Mouse (Mus musculus): Measurements from ENCODE around the gene Tecpr2. TPM values are rescaled to one million over a fixed set of nuclear protein-coding genes. Genes with fewer than 3 reads are reported as not detected.

Gene Tecpr2
- polyA plus RNA-seq, 1 experiment from 2014 or later: 1.2 TPM

- 1% methylated on average over 42 of the region's 42 CpGs for WGBS
- Histone ChIP-seq H3K9ac (ENCODE audit: low read length) (peak overlapping the region; percentile 45), H3K9me3 (ENCODE audit: control insufficient read depth, low read length) (no peaks in the 10 kb centered on the region), H3K4me3 (ENCODE audit: low read depth, low read length) (peak overlapping the region; percentile 56), H3K4me1 (replicated peaks; ENCODE audit: control insufficient read depth, insufficient read depth) (no peaks in the 10 kb centered on the region; the same call in 1 of the 2 replicates), H3K36me3 (ENCODE audit: control insufficient read depth, insufficient read depth, low read length) (no peaks in the 10 kb centered on the region), H3K27me3 (ENCODE audit: control insufficient read depth, insufficient read depth, low read length) (no peaks in the 10 kb centered on the region), H3K27ac (replicated peaks) (peak overlapping the region; percentile 88), H3K4me2 (replicated peaks; ENCODE audit: low read depth) (peak overlapping the region; percentile 78)
- peak; percentile 37 for ATAC-seq (ENCODE audit: low FRiP score, low TSS enrichment)
- DNase-seq (ENCODE audit: low spot score): peak; percentile 50
- TF ChIP-seq CTCF (IDR thresholded peaks at IDR 0.05; ENCODE audit: low read depth): no peak
- no peak for TF ChIP-seq EP300 (optimal IDR thresholded peaks at IDR 0.05)
Measured at GRCm38 (mm10) chr12:110844227-110845130, 44.6 kb upstream of the Tecpr2 start.

DNA sequence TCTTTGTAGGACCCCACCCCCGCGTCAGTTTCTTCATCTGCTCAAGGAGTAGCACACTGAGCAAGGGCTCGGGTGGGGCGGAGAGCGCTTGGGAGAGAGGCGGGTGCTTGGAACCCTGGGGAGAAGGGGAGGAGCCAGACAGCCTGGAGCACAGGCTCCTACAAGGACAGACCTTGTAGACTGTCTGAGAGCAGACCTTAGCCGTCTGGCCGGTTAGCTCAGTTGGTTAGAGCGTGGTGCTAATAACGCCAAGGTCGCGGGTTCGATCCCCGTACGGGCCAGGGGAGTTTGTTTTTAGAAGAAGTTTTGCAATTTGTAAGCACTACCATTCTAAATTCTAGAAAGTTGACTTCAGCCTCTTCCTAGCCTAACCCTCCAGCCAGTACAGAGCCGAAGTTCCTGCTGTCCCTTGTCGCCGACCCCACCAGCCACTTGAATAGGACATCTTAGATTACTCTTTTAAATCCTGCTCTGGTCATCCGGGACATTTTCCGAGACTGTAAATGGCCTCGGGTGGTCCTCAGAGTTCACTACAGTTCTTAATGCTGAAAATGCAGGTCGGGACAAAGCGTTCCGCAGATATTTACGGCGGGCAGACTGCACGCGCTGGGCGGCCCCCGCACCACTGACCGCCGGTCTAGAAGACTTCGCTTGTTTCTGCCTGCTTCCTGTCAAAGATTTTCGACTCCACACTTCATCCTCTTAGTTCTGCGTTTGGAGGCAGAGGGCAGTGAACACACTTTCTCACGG, 43.8 kb upstream of the Tecpr2 start:
- ATAC-seq (ENCODE audit: low FRiP score, low TSS enrichment): peak; percentile 94

GRCm38 (mm10) chr12:110846191-110846765, 42.8 kb upstream of the Tecpr2 start:
- ATAC-seq (ENCODE audit: low FRiP score, low TSS enrichment) (no peak), DNase-seq (ENCODE audit: low spot score) (no peak)
- Histone ChIP-seq H3K9ac (ENCODE audit: low read length) (no peak overlapping the region; the same call in 1 of the 2 replicates), H3K36me3 (ENCODE audit: control insufficient read depth, insufficient read depth, low read length) (no peaks in the 10 kb centered on the region), H3K4me3 (ENCODE audit: low read depth, low read length) (peak overlapping the region; percentile 56), H3K27ac (replicated peaks) (no peak overlapping the region), H3K4me1 (replicated peaks; ENCODE audit: control insufficient read depth, insufficient read depth) (peaks cover 2% of the 10 kb centered on the region), H3K9me3 (ENCODE audit: control insufficient read depth, low read length) (no peaks in the 10 kb centered on the region), H3K4me2 (replicated peaks; ENCODE audit: low read depth) (peak overlapping the region; percentile 78), H3K27me3 (ENCODE audit: control insufficient read depth, insufficient read depth, low read length) (no peaks in the 10 kb centered on the region)
- WGBS: 74% methylated on average over 6 of the region's 6 CpGs
- no peak for TF ChIP-seq CTCF (IDR thresholded peaks at IDR 0.05; ENCODE audit: low read depth)
- no peak for TF ChIP-seq EP300 (optimal IDR thresholded peaks at IDR 0.05)

More for the DNA sequence above, 43.8 kb upstream of the Tecpr2 start:
- Histone ChIP-seq H3K4me1 (replicated peaks; ENCODE audit: control insufficient read depth, insufficient read depth) (peaks cover 2% of the 10 kb centered on the region; the same call in 1 of the 2 replicates), H3K4me2 (replicated peaks; ENCODE audit: low read depth) (peak overlapping the region; percentile 78), H3K36me3 (ENCODE audit: control insufficient read depth, insufficient read depth, low read length) (no peaks in the 10 kb centered on the region), H3K4me3 (ENCODE audit: low read depth, low read length) (peak overlapping the region; percentile 56), H3K27ac (replicated peaks) (peak overlapping the region; percentile 88), H3K9me3 (ENCODE audit: control insufficient read depth, low read length) (no peaks in the 10 kb centered on the region), H3K27me3 (ENCODE audit: control insufficient read depth, insufficient read depth, low read length) (no peaks in the 10 kb centered on the region), H3K9ac (ENCODE audit: low read length) (peak overlapping the region; percentile 65)
- DNase-seq (ENCODE audit: low spot score): peak; percentile 98
- TF ChIP-seq EP300 (optimal IDR thresholded peaks at IDR 0.05) (no peak), CTCF (IDR thresholded peaks at IDR 0.05; ENCODE audit: low read depth) (no peak)
- under 1% methylated on average over 36 of the region's 36 CpGs for WGBS

DNA sequence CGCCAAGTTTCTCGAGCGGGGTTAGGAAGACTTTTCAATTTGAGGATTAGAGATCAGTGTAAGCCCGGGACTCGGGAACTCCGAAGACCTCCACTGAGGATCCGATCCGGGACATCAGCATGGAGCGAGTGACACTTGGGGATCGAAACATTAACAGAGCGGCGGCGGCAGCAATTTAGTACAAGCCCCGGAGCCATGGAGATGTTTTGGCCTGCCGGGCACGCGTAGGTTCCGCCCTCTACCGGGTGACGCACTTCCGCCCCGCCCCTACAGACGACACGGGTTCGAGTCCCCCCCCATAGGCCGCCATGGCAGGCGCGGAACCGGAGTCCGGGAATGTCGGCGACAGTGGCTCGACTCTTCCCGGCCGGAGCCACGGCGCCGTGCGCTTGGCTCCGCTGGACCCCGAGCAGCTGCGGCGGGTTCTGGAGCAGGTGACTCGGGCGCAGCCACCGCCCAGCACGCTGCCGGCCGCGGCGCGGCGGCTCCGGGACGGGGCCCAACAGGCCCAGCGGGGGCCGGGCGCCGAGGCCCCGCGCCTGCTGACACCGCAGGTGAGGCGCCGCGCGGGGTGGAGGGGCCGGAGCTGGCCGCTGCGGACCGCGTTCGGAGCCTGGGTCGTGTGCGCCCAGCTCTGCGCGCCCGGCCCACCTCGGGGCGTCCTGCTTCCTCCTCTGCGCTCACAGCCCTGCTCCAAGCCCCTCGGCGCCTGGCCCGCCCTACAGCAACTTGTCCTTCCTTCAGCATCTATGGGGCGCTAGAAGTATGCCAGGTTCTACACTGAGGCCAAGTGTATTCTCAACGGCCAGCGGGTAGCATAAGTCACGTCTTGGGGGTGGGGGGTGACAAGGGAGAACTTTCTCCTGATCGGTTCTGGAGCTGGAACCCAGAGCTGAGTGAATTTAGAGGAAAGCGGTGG, 38.8 kb upstream of the Tecpr2 start, which contains the start of gene Zfp839:
Zfp839 (plus strand) TSS at position 244 of the 919 bp plus-strand sequence.
- Histone ChIP-seq H3K4me3 (ENCODE audit: low read depth, low read length) (peak within 1 kb of the TSS; percentile 83), H3K36me3 (ENCODE audit: control insufficient read depth, insufficient read depth, low read length) (no peaks in the 10 kb centered on the region), H3K27ac (replicated peaks) (peak within 1 kb of the TSS; percentile 92), H3K4me1 (replicated peaks; ENCODE audit: control insufficient read depth, insufficient read depth) (peaks cover 2% of the 10 kb centered on the region; the same call in 1 of the 2 replicates), H3K27me3 (ENCODE audit: control insufficient read depth, insufficient read depth, low read length) (no peaks in the 10 kb centered on the region), H3K4me2 (replicated peaks; ENCODE audit: low read depth) (peak within 1 kb of the TSS; percentile 75), H3K9me3 (ENCODE audit: control insufficient read depth, low read length) (no peaks in the 10 kb centered on the region), H3K9ac (ENCODE audit: low read length) (peak within 1 kb of the TSS; percentile 91)
- TF ChIP-seq EP300 (optimal IDR thresholded peaks at IDR 0.05) (no peak), CTCF (IDR thresholded peaks at IDR 0.05; ENCODE audit: low read depth) (no peak; the same call in 1 of the 2 replicates)
- DNase-seq (ENCODE audit: low spot score) (peak; percentile 85), ATAC-seq (ENCODE audit: low FRiP score, low TSS enrichment) (peak; percentile 77)
- under 1% methylated on average over 56 of the region's 89 CpGs for WGBS

DNA sequence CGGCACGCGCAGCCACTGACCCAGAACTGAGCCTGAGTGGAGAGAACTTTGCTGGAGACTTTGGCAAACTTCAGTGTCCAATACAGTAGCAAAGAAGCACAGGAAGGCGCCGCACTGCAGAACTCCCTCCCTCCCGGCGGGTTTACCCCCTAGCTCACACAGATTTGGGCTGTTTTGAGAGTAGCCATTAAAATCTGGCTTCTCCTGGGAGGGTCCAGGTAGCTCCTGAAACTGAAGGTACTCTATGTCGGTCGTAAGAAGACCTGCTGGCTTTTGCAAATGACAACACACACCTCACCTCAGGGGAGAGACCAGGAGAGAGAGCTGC, 38.2 kb upstream of the Tecpr2 start:
- no peak for DNase-seq (ENCODE audit: low spot score)
- WGBS: 11% methylated on average over 9 of the region's 9 CpGs
- Histone ChIP-seq H3K36me3 (ENCODE audit: control insufficient read depth, insufficient read depth, low read length) (no peaks in the 10 kb centered on the region; the same call in 1 of the 2 replicates), H3K4me1 (replicated peaks; ENCODE audit: control insufficient read depth, insufficient read depth) (peaks cover 2% of the 10 kb centered on the region; the same call in 1 of the 2 replicates), H3K4me3 (ENCODE audit: low read depth, low read length) (peak overlapping the region; percentile 83), H3K9ac (ENCODE audit: low read length) (peak overlapping the region; percentile 91), H3K27ac (replicated peaks) (peak overlapping the region; percentile 92), H3K27me3 (ENCODE audit: control insufficient read depth, insufficient read depth, low read length) (no peaks in the 10 kb centered on the region), H3K4me2 (replicated peaks; ENCODE audit: low read depth) (peak overlapping the region; percentile 75), H3K9me3 (ENCODE audit: control insufficient read depth, low read length) (no peaks in the 10 kb centered on the region)
- no peak for ATAC-seq (ENCODE audit: low FRiP score, low TSS enrichment)
- no peak for TF ChIP-seq CTCF (IDR thresholded peaks at IDR 0.05; ENCODE audit: low read depth)
- TF ChIP-seq EP300 (optimal IDR thresholded peaks at IDR 0.05): no peak
